Mouse (Mus musculus): ENCODE results near the gene Gm10358.
"Not testable (repeated sequence)": the region's sequence is repeated elsewhere in the genome, so short reads cannot be mapped to it uniquely, and the experiment has no call there.

Gene Gm10358

GRCm38 (mm10) chr8:75406489-75406888 lies at the start of gene Gm10358:
Gm10358 (minus strand) TSS chr8:75406589.
- DNase-seq: no peak

- no peak for DNase-seq
These were observed 42.0 kb upstream of the Gm10358 start, which contains the start of gene Iqcm for GRCm38 (mm10) chr8:75448394-75448793. Iqcm (plus strand) TSS chr8:75448694.

DNA sequence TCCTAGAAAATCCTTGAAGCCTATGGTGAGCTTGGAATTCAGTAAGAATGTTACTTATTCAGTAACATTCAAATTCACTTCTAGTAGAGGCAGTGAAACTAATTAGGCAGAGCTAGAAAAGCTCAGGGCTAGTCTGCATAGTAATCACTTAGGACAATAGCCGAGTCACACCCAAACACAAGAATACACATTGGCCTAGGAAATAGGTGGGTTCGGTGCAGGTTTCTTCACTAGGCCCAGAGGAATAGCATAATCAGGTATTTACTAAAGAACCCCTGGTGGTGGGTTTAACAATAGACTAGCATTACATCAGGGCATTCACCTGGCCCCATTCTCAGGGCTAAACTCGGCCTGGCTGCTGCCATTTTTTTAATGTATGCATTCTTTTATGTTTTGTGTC lies 9.3 kb upstream of the Gm10358 start:
- not testable (repeated sequence) for DNase-seq

- DNase-seq: no peak
These were observed 21.6 kb downstream of the Gm10358 start for GRCm38 (mm10) chr8:75384770-75385290.

GRCm38 (mm10) chr8:75375530-75376123 lies 30.8 kb downstream of the Gm10358 start:
- DNase-seq: no peak

GRCm38 (mm10) chr8:75372006-75372405 lies 34.4 kb downstream of the Gm10358 start:
- DNase-seq: no peak

All from cerebellum, adult 18-20 months (tissue).